Mouse (Mus musculus) embryonic stem cell, embryonic (primary cell): Measurements from ENCODE around the gene Rab8b.

Experiments
- CTCF ChIA-PET, 4 experiments: fragments of 300-600 bp in 2 of 4; fragments of 350-600 bp in 2 of 4; sonication (Branson Sonifier 250); formaldehyde crosslinking; loops; one replicate each; lab custom pipeline; 2022; ENCODE audit warnings: inconsistent platforms in 2 of 4; lab: Charles Lee
- POLR2A ChIA-PET, 4 experiments: fragments of 300-600 bp in 2 of 4; fragments of 350-600 bp in 2 of 4; sonication (Branson Sonifier 250); formaldehyde crosslinking; loops; one replicate each; lab custom pipeline; 2022; ENCODE audit warnings: antibody characterized with exemption in 4 of 4, inconsistent platforms in 1 of 4; lab: Charles Lee

Rab8b gene

DNA sequence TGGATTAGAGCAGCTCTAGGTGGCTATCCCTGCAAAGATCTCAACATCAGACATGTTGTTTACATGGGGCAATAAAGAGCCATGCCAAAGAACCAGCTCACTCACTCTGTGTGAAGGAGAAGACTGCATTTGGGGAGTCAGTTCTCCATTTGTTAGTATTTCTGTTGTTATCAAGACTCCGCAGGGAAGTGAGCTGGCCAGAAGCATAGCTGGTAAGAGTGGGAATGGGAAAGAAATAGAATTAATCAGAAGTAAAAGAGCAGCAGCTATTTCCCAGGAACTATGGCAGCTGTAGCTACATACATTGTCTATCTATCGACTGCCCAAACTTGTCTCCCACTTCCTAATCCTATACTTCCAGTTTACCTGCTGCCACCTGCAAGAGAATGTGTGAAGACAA lies 38.7 kb downstream of the Rab8b start:
- CTCF ChIA-PET, result interaction anchor here in 2 of 4 experiments (0.7 to 1.1 kb wide), 2 partner anchors 58 to 595 kb away, joined by 4 to 5 read pairs; no protein-coding TSS in a partner anchor
- POLR2A ChIA-PET, result no interaction called here

DNA sequence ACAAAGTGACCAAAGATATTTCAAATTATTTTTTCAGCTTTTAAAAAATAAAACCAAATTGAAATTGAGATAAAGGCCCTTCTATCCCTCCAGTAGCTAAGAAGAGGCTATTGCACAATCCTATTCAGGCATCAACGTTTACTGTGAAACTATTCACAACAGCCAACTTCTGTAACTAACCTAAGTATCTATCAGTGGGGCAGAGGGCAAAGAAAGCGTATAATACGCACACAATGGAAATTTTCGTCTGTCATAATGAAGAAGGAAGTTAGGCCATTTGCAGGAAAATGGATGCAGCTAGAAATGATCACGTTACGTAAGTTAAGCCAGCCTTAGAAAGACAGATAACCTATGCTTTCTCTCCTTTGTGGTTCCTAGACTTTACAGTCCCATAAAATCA lies 40.0 kb downstream of the Rab8b start:
- CTCF ChIA-PET, result interaction anchor here in 1 of 4 experiments (1.0 to 2.7 kb wide), 2 partner anchors 44 to 365 kb away, joined by 4 to 6 read pairs; partner anchors contain the start of genes Aph1c and Fbxl22
- POLR2A ChIA-PET, result no interaction called here

DNA sequence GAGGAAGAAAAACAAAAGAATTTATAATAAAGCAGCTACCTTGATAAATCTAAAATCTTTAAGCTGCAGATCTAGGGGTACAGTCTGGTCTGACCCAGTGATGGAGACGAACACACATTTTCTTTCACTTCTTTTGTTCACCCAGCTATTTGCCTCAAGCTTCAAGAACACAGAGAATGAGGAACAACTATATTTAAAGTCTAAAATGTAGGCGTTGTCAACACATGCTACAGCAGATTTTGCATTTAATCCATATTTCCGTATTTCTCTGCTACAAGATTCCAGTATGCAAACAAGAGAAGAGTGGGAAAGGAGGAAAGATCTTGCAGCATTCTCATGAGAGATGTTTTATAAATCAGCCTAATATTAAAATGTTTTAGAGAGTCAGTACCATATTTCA lies 40.6 kb downstream of the Rab8b start:
- POLR2A ChIA-PET, result no interaction called here
- CTCF ChIA-PET, result interaction anchor here in 2 of 4 experiments (1.0 to 2.7 kb wide), 4 partner anchors 44 to 365 kb away, joined by 4 to 6 read pairs (median 5); partner anchors contain the start of genes Aph1c (in 1 of the 2) and Fbxl22 (in 1 of the 2)

DNA sequence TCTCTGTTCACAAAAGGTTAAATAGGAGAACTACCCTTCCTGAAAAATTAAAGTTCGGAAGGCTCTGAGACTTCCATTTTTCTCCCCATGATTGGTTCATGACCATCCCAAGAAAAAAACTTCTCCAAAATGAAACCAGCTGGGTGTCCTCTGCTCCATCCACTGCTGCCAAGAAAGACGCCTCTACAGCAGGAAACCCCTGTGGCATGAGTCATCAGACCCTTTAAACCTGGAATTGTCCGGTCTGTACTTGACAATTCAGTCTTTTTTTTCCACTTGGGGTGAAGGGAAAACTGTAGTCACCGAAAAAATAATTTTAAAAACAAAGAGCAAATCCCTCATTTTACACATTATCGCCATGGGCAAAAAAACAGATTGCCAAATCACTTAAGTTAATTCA lies 42.9 kb downstream of the Rab8b start:
- ChIA-PET CTCF (no interaction called here), POLR2A (interaction anchor here in 1 of 4 experiments (0.6 kb wide), 1 partner anchor 126 kb away, joined by 3 read pairs; no protein-coding TSS in a partner anchor)

DNA sequence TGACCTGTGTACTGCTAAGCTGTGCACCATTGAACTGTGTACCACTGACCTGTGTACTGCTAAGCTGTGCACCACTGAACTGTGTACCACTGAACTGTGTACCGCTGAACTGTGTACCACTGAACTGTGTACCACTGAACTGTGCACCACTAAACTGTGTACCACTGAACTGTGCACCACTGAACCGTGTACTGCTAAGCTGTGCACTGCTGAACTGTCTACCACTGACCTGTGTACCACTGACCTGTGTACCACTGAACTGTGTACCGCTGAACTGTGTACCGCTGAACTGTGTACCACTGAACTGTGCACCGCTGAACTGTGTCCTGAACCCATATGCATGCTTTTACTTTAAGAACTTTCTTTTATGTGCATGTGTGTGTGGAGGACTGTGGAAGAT lies 45.2 kb downstream of the Rab8b start:
- ChIA-PET POLR2A (interaction anchor here in 1 of 4 experiments (0.7 to 1.6 kb wide), 2 partner anchors 19 to 175 kb away, joined by 3 to 6 read pairs; no protein-coding TSS in a partner anchor), CTCF (interaction anchor here in 3 of 4 experiments (0.5 to 1.0 kb wide), 4 partner anchors 9 to 1276 kb away, joined by 3 to 5 read pairs (median 3); no protein-coding TSS in a partner anchor)

DNA sequence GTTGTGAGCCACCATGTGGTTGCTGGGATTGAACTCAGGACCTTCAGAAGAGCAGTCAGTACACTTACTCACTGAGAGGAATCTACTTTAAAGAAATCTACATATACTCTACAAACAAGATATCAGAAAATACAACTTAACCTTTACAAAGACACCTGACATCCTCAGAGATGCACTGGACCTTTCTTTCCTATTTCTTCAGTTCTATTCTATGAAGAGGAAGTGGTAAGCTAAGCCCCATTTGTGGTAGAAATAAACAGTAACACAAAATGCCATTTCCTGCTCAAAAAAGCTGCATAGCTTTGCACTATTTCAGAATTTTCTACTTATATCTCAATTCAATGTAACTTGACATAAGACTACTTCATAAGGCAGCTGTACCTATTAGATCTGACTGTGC lies 46.0 kb downstream of the Rab8b start:
- ChIA-PET POLR2A (interaction anchor here in 2 of 4 experiments (0.6 to 1.6 kb wide), 3 partner anchors 18 to 176 kb away, joined by 3 to 6 read pairs (median 3); no protein-coding TSS in a partner anchor), CTCF (interaction anchor here in 2 of 4 experiments (0.7 to 0.8 kb wide), 2 partner anchors 9 to 15 kb away, joined by 3 read pairs; no protein-coding TSS in a partner anchor)

DNA sequence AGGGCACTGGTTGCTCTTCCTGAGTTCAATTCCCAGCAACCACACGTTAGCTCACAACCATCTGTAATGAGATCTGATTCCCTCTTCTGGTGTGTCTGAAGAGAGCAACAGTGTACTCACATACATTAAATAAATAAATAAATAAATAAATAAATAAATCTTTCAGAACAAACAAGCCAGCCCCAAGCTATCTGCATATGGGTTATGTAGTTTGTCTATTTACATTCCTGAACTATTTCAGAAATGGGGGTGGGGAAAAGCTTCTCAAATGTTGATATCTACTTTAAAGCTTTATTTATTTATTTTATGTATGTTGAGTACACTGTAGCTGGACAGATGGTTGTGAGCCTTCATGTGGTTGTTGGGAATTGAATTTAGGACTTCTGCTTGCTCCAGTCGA lies 46.5 kb downstream of the Rab8b start:
- POLR2A ChIA-PET, result interaction anchor here in 2 of 4 experiments (0.6 to 1.6 kb wide), 2 partner anchors 17 to 122 kb away, joined by 3 to 6 read pairs; no protein-coding TSS in a partner anchor
- CTCF ChIA-PET, result interaction anchor here in 1 of 4 experiments (0.7 kb wide), 1 partner anchor 66 kb away, joined by 3 read pairs; no protein-coding TSS in a partner anchor

DNA sequence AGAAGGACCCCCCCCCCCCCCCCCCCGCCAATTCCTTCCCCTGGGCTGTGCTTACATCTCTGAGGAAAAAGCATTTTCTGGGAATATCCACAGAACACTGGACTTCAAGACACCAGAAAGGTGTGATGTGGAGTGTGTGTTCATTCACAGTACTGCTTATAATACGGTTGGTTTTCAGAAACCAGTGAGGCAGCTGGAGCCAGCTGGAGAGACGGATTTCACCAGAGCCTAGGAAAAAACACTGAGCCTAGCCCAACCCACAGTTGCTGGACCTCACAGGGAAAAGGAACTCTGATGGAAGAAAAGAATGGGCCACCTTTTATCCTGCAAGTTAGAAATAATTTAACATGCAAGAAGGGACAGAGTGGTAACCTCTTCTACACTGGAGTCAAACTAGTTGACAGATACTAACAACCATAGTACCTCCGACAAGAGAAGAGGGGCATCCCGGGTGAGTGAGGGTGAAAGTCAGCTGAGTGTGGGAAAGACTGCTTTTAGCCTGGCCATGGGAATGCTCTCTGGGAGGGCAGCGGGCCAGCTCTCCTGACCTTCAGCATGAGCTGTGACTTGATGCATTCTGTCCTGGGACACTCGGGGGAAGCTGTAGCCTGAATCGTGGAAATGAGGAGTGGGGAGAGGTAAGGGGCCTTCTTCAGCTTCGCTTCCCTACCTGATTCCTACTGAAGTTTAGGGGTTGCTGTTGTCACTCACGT lies 47.3 kb downstream of the Rab8b start:
- CTCF ChIA-PET, result interaction anchor here in 1 of 4 experiments (0.7 kb wide), 1 partner anchor 67 kb away, joined by 3 read pairs; no protein-coding TSS in a partner anchor
- POLR2A ChIA-PET, result no interaction called here

DNA sequence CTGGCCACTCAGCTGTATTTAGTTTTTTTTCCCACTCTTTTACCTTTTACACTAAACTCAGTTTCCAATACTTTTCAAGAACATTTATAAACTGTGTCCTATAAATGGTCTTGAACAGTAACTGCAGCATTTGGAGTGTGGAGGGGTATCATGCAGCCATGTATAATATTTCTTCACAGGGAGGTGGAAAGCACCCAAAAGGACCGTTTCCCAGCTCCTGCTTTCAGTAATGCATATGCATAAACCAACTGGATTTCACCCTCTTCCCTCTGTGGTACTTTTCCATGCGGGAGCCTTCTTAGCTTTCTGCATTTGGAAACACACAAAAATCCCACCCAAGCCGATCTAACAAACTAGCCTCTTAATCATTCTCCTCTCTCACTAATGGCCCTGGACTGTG lies 54.8 kb downstream of the Rab8b start:
- CTCF ChIA-PET, result interaction anchor here in 3 of 4 experiments (0.7 to 1.1 kb wide), 3 partner anchors 9 to 218 kb away, joined by 3 read pairs; no protein-coding TSS in a partner anchor

DNA sequence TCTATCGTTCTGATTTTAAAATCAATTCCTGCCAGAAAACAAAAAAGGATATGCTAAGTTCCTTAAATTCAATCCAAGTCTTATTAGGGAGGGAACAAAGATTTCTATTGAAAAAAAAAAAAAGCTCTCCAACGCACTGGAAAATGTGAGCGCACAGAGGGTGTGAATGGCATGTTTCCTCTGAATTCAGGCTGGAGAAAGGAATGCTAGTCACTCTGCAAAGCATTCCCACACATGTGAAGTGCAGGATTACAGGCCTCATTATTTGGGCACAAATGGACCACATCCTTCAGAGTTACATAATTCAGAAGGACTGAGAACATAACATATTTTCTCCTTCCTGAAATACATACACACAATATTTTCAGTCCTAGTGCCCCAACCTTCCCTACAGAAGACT lies 56.0 kb downstream of the Rab8b start:
- ChIA-PET CTCF (interaction anchor here in 1 of 4 experiments (0.9 to 1.2 kb wide), 2 partner anchors 12 to 38 kb away, joined by 3 read pairs; no protein-coding TSS in a partner anchor), POLR2A (interaction anchor here in 1 of 4 experiments (0.7 kb wide), 1 partner anchor 524 kb away, joined by 3 read pairs; no protein-coding TSS in a partner anchor)

More for the DNA sequence above, 54.8 kb downstream of the Rab8b start:
- POLR2A ChIA-PET, result interaction anchor here in 2 of 4 experiments (0.6 to 1.3 kb wide), 3 partner anchors 30 to 219 kb away, joined by 3 read pairs; partner anchors contain the start of genes Aph1b (in 1 of the 2) and Aph1c (in 1 of the 2)

DNA sequence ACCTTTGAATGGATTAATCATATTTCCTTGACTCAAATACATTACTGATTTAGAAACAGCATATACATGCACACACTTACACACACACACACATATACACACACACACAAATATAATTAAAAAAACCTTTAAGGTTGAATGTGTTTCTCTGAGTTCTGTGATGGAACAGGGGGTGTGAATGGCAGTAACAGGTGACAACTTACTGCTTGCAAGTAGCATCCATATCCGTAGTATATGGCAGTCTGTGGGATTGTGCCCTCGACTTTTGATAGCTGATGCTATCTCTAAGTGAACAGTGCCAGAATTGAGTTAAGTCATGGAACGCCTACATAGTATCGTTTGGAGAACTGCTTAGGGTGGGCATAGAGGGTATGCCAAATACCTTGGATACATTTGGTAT lies 57.3 kb downstream of the Rab8b start:
- ChIA-PET CTCF (interaction anchor here in 2 of 4 experiments (0.5 to 1.2 kb wide), 2 partner anchors 36 to 728 kb away, joined by 3 to 5 read pairs; no protein-coding TSS in a partner anchor), POLR2A (interaction anchor here in 1 of 4 experiments (0.6 kb wide), 1 partner anchor 167 kb away, joined by 3 read pairs; no protein-coding TSS in a partner anchor)

DNA sequence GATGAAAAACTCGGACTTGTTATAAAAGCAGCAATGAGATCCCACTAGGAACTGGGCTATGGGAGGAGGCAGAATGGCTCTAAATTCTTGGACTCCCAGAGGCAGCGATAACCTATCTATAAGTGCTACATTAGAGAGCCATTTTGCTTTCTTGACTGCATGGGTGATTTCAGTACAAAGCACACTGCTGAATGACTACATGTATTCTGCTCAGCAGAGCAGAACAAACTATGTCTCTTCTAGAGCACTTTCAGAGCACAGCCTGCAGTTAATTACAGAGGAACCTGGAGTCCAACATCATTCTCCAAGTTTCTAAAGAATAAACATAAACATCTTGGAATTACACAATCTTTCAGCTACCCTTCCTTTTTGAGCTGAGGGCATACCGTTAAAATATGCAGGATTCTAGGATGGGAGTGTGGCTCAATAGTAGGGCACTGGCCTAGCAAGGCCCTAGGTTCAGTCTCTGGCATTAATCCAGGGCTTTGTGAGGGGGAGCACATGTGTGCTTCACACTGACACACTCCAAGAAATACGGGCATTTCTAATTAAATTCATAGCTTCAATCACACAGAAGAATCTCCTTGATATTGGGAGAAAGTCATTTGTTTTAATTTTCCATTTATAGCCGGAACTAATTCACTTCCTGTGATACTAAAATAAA lies 58.3 kb downstream of the Rab8b start:
- CTCF ChIA-PET, result no interaction called here
- POLR2A ChIA-PET, result interaction anchor here in 1 of 4 experiments (0.6 kb wide), 1 partner anchor 350 kb away, joined by 4 read pairs; no protein-coding TSS in a partner anchor

DNA sequence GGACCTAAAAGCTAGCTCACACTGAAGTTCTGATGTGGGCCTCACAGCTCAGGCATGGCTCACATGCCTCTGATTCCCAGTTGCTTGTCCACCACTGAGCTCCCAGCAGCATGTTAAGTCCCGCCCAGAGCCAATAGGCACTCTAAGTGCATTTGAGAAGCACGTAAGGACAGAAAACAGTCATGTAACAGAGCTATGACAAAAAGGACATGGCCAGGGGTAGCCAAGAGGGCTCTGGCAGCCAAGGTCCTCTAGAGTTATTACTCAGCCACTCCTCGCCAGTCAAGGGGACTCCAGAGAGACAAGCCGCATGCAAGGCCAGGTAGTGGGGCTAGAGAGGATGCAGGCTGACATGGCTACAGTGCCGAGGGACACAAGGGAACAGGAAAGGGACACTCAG lies 60.0 kb downstream of the Rab8b start:
- ChIA-PET POLR2A (no interaction called here), CTCF (interaction anchor here in 1 of 4 experiments (0.8 kb wide), 1 partner anchor 25 kb away, joined by 3 read pairs; no protein-coding TSS in a partner anchor)

DNA sequence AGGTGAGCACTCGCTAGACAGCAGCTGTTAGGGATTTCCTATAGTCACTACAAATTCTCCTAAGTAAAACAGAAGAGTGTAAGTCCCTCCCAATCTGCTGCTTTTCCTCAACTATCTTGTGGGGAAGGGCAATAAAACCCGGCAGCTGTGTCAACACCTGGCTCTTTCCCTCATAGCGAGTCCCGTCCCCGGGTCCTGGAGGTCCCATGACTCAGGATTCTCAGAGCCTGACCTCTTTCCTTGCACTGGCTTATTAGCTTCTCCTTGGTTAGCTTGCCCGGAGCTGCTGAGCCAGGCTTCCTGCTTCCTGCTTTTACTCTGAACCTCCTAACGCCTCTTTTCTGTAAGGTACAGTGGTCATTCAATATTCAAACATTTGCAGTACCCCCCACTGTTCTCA lies 63.6 kb downstream of the Rab8b start:
- ChIA-PET POLR2A (interaction anchor here in 3 of 4 experiments (0.6 to 1.6 kb wide), 4 partner anchors 18 to 124 kb away, joined by 3 to 6 read pairs (median 4); partner anchors contain the start of gene Aph1c (in 1 of the 3)), CTCF (interaction anchor here in 2 of 4 experiments (0.6 to 1.0 kb wide), 3 partner anchors 27 to 585 kb away, joined by 3 to 5 read pairs (median 3); no protein-coding TSS in a partner anchor)

DNA sequence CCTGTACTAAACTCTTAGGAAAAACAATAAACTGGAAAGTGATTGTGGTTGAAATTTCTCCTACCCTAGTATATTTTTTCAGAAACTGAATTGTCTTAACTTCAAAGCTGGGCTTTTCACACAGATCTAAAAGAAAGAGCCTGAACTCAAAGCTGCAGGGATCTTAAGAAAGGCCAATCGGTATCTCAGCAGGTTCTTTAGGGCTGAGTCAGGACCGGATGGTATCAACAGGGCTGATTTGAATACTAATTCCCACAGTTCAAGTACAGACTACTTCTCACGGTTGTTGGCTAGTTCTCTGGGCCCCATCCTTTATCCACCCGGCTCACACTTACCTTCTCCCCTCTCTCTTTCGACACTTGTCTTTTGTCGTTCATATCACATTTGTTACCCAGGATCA lies 66.9 kb downstream of the Rab8b start:
- POLR2A ChIA-PET, result no interaction called here
- CTCF ChIA-PET, result interaction anchor here in 1 of 4 experiments (0.7 kb wide), 1 partner anchor 859 kb away, joined by 3 read pairs; no protein-coding TSS in a partner anchor

DNA sequence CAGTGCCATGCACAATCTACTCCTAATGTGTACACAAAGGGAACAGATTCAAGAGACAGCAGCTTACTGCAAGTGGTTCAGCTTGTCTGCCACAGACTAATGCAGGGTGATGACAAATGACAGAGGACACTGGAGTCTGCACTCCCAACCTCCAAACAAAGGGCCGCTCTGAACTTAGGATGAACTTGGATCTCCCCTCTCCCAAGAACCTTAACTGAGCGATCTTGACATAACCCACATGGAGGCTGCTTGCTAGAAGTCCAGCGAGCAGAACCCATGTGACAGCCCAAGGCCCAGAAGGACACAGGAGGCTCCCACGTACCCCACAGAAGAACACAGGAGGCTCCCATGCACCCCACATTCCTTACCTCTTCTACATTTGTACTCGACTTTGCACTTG lies 68.5 kb downstream of the Rab8b start:
- CTCF ChIA-PET, result no interaction called here

DNA sequence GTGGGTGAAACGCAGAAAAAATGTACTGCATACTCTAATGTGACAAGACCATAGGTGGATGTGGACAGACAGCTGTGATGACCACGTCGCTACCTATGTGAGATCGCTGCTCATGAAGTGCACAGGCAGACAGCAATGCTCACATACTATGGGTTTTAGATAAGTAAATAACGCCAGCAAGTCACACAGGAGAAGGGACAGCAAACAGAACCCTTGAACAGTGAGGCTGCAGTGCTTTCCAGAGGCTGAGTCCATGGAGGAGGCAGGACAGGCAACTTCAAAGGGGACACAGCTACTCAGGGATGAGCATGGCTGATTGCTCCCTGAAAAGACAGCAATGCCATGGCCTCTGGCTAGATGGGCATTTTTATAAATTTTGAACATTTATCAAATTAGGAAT lies 72.7 kb downstream of the Rab8b start:
- POLR2A ChIA-PET, result interaction anchor here in 1 of 4 experiments (0.7 kb wide), 1 partner anchor 12 kb away, joined by 3 read pairs; the partner anchor contains the start of gene Aph1c
- CTCF ChIA-PET, result no interaction called here

More for the DNA sequence above, 68.5 kb downstream of the Rab8b start:
- POLR2A ChIA-PET, result no interaction called here

DNA sequence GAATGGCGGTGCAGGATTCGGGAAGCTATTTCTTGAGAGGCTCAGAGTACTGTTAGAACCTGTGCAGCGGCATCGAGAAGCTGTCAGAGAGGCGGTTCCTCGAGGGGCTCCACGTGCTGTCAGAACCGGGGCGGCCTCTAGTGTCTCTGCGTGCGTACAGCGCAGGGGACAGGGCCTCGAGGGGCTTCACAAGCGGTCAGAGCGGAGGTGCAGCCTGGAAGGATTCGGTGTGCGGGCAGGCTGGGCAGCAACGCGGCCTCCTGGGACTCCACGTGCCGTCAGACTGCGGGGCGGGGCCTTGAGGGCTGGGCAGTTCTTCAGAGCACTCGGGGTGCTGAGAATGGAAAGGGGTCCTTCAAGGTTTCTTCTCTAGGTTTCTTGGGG lies 84.4 kb downstream of the Rab8b start:
- ChIA-PET POLR2A (interaction anchor here in 3 of 4 experiments (0.8 to 3.3 kb wide), 25 partner anchors 9 to 1236 kb away, joined by 3 to 19 read pairs (median 4); partner anchors contain the start of genes Aph1b (in 3 of the 3), Ciao2a (in 1 of the 3), Fbxl22 (in 1 of the 3) and Lactb (in 1 of the 3)), CTCF (interaction anchor here in 3 of 4 experiments (0.6 to 1.6 kb wide), 14 partner anchors 9 to 1236 kb away, joined by 3 to 7 read pairs (median 4); partner anchors contain the start of genes Aph1b (in 1 of the 3) and Dapk2 (in 1 of the 3))
